Mouse (Mus musculus) adrenal gland, adult 8-10 months (tissue): ENCODE measurements around the gene Zfp287. TPM values are rescaled to one million over a fixed set of nuclear protein-coding genes. Genes with fewer than 3 reads are reported as not detected.

Source experiments
- DNase-seq: peaks from one replicate; pipeline ENCODE4 v3.0.0; 2022
- total RNA-seq, 4 experiments: library from RNA; stranded (reverse); gene quantifications; 2 replicates each; pipeline ENCODE4 v1.2.4; 2022

Gene Zfp287
- total RNA-seq, 4 experiments from 2014 or later, result 4.5 to 9.8 (median 6.8) TPM

- no peak for DNase-seq
Observed at GRCm38 (mm10) chr11:62699749-62700148, 32.0 kb downstream of the Zfp287 start.

- no peak for DNase-seq
Observed at GRCm38 (mm10) chr11:62695126-62695525, 36.6 kb downstream of the Zfp287 start.

DNA sequence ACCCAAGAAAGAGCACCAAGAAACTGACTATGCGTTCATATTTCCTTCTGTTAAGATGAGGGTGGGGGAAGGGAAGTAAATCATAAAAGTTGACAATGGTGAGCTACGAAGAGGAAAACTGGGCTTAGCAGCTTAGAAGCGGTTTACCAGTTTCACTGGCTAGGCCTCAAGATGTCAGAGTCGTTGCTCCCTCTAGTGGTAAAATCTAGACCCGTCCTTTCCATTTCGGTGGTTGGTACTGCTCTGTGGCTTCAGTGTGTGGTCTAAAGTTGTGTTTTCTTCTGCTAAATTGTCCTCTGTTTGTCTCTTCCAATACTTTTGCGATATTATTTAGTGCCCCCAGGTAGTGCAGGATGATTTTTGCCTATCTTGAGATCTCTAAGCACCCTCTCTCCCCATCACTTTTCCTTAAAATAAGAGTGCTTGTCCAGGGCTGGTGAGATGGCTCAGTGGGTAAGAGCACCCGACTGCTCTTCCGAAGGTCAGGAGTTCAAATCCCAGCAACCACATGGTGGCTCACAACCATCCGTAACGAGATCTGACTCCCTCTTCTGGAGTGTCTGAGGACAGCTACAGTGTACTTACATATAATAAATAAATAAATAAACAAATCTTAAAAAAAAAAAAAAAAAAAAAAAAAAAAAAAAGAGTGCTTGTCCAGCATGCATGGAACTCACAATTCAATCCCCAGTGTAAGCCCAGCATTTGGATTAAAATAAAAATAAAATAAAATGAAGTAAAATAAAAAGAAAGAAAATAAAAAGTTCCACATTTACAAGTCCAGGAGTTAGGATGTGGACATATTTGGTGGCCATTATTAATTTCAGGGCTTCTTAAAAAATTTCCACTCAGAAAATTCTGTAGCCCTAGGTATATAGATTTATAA lies 38.2 kb downstream of the Zfp287 start:
- no peak for DNase-seq

DNA sequence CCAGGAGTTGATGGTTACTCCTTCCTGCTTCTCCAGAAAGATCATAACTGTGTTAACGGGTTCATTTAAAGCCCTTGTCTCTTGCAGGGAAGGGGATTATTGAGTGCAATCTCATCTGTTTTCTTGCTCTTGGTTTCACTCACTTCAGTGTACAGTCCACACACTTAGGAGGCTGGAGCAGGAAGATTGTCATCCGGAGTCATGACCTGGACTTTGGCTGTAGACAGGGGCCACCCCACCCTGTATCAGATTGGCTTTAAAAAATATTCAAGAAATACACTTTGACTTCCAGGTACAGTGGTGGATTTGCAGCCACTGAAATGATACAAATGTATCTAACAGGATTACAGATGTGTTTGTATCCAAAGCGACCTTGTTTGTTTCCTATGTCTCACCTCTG lies 40.1 kb downstream of the Zfp287 start:
- DNase-seq, result no peak

DNA sequence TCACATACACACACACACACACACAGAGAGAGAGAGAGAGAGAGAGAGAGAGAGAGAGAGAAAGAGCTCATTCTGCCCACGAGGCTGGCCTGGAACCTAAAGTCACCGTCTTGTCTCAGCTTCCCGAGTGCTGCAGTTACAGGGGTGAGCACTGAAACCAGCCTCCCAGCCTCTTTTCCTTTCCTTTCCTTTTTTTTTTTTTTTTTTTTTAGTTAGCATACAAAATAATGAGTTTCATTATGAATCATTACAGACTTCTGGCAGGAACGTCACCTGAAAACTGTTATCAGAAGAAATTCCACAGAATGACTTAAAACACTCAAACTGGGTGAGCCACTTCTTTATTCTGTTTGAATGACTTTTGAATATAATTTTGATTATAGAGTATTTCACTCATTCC lies 51.8 kb downstream of the Zfp287 start:
- DNase-seq, result no peak

DNA sequence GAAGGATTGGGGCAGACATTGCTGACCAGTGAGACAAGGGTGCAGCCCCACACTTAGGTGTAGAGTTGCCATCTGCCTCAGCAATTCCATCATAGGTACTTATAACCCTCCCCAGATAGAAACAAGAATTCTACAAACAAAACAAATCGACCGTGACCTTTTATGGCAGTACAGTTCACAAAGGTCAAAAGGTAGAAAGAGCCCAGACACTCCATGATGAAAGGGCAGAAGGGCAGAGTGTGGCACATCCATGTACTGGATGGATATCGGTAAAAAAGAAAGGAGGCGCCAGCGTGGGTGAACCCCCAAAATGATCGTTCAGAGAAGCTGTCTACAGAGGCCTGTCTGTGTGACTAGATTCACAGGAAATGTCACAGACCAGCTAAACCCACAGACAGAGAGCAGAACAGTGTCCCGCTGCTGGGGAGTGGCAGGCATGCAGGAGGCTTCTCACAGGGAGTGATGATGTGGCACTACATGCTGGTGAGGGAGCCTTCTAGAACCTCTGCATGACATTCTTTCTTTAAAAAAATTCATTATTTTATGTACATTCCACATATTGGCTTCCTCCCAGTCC lies 52.8 kb downstream of the Zfp287 start:
- no peak for DNase-seq

- no peak for DNase-seq
Observed at GRCm38 (mm10) chr11:62676290-62676596, 55.5 kb downstream of the Zfp287 start.

DNA sequence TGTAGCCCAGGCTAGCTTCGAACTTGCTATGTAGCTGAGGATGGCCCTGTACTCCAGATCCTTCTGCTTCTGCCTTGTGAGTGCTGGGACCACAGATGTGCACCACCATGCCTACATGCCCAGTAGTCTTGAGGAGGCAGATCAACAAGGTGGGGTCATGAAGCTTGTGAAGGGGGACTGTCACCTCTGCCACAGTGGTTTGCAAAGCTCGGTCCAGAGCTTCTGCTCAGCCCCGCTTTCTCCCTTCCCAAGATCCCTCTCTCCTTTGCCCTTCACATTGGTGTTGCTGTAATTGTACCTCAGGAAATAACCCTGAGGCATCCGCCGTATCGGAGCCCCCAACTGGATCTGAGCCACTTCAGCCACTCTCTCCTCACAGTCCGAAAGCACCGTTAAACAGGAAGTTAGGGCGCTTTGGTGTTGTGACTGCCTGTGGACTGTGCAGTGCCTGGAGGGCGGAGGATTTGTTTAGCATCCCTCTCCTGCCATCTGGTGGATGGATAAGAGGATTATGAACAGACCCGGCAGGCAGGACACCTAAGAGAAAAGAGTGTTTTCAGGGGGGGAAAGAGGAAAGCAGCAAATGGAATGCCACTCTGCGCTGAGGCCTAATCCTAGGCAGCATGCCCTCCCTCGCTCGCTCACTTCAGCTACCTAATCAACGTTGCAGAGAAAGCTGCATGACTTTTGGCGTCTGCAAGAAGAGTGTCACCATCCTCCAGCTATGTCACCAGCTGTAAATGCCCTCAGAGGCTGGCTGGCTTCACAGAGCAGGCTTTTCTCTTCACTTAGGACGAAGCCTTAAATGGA lies 56.0 kb downstream of the Zfp287 start:
- DNase-seq, result peak; percentile 61

- DNase-seq, result no peak
Observed at GRCm38 (mm10) chr11:62670006-62670405, 61.7 kb downstream of the Zfp287 start.

DNA sequence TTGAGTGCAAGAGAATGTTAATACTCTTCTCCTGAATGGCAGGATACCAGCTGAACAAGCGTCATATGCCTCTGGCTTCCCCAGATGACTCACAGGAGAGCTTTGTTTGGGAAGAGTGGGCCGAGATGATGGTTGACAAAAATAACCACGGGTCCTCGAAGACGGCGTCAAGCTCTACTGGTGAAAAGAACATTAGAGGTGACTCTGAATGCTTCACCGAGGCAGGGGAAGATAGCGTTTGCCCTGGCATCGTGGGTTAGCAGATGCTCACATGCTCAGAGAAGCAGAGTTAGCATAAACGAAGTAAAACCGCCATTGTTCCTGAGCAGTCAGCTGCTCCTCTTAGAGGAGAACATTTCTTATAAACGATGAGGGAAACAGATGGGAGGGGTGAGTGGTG lies 62.2 kb downstream of the Zfp287 start:
- DNase-seq, result no peak

GRCm38 (mm10) chr11:62668986-62669385 lies 62.7 kb downstream of the Zfp287 start:
- DNase-seq, result no peak

GRCm38 (mm10) chr11:62664250-62664649 lies 67.5 kb downstream of the Zfp287 start:
- no peak for DNase-seq

GRCm38 (mm10) chr11:62660885-62661284 lies 70.8 kb downstream of the Zfp287 start:
- no peak for DNase-seq

- DNase-seq, result no peak
Observed at GRCm38 (mm10) chr11:62652080-62652479, 79.6 kb downstream of the Zfp287 start.

GRCm38 (mm10) chr11:62651563-62651962 lies 80.1 kb downstream of the Zfp287 start:
- DNase-seq, result no peak

Other genes starting within 250 kb of the Zfp287 start
- 10 to 100 TPM; 31.1 to 42.2 (median 39.0) TPM for gene Cenpv, start 192.6 kb downstream of the Zfp287 start, total RNA-seq
- 1,000 to 10,000 TPM; 1,433 to 1,769 (median 1,540) TPM for gene Ubb, start 180.7 kb downstream of the Zfp287 start, total RNA-seq
- gene Trpv2, start 157.4 kb downstream of the Zfp287 start, total RNA-seq, result 1 to 10 TPM; 3.6 to 7.2 (median 4.9) TPM
- 10 to 100 TPM; 30.3 to 54.2 (median 37.9) TPM for gene Lrrc75a, start 83.4 kb downstream of the Zfp287 start, total RNA-seq
- gene Mmgt2, start 83.2 kb downstream of the Zfp287 start, total RNA-seq, result 10 to 100 TPM; 39.9 to 60.5 (median 52.3) TPM
- not detected for gene Gm10428, start 21.2 kb upstream of the Zfp287 start, total RNA-seq
- gene Zfp286, start 57.6 kb upstream of the Zfp287 start, total RNA-seq, result 1 to 10 TPM; 2.9 to 4.8 (median 4.3) TPM
- 1 to 10 TPM; 4.8 to 9.2 (median 6.5) TPM for gene Trim16, start 88.3 kb upstream of the Zfp287 start, total RNA-seq
- gene Fbxw10, start 115.2 kb upstream of the Zfp287 start, total RNA-seq, result 1 to 10 TPM; 1.1 to 2.2 (median 1.9) TPM
- 10 to 100 TPM; 55.3 to 69.3 (median 59.9) TPM for gene Tvp23b, start 147.6 kb upstream of the Zfp287 start, total RNA-seq
- under 1 TPM in 1 of 4 experiments, not detected in 3; 0.35 TPM for gene Cdrt4, start 219.3 kb upstream of the Zfp287 start, total RNA-seq